Mouse (Mus musculus) liver, postnatal 0 days (tissue): ENCODE data around the gene Barx1.

Experiments
- CTCF ChIP-seq: sonication (generic); IDR thresholded peaks from 2 replicates; pipeline ENCODE4 v1.5.1; 2016; ENCODE audit warnings: antibody characterized with exemption, low read depth
- EP300 ChIP-seq: IDR thresholded peaks from 2 replicates; pipeline ENCODE4 v1.6.1; 2016; ENCODE audit warnings: antibody characterized with exemption, low read depth, mild to moderate bottlenecking

DNA sequence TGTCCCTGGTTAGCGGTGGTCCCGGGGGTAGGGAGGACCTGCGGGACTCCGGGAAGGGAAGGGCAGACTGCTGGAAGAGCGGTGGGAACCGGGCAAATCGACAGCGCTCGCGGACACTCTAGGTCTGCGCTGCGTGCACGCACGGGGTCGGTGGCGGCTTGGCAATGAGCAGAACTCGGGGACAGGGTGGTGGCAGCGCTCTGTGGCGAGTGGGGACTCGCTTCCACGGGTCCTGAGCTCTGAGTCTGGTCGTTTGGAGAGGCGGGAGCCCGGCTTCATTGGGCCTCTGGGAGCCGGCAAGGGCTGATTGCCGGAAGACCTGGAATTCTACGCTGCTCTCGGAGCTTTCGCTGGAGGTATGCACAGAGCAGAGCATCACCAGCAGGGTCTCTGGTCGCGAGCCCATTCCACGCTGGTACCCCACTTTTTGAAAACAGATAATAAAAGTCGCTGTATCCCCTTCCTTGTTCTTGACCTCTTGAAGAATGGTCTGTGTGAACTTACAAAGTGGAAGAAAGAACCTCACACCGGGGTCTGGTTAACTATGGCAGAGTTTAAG lies 6.3 kb downstream of the Barx1 start:
- no peak for TF ChIP-seq CTCF
- TF ChIP-seq EP300 = no peak
